Comparison of ENCODE assay signal across 12 mouse cellular contexts in genomic region chr6:137411901-137412378, GRCm38 (mm10).
DNase-seq lines count a peak whose midpoint lies in the region; ATAC-seq lines count a peak whose summit lies in the region.
"Had no signal": no experiment of that assay in that cellular context is flagged by ENCODE, and none has a peak within 500 bp of the region (broad histone marks: within the 10 kb centered on the region; RNA-seq: fewer than 3 reads in every experiment).

No protein-coding gene starts in this region.

- H3K4me3 ChIP-seq in hindbrain, embryonic 15.5 days = no peak overlapping the region
- H3K4me3 ChIP-seq in neural tube, embryonic 15.5 days (replicated peaks) = no peak overlapping the region
- H3K4me3 ChIP-seq: embryonic facial prominence, embryonic 12.5 days; kidney, embryonic 15.5 days; stomach, embryonic 15.5 days had no signal

- no peaks in the 10 kb centered on the region for H3K9me3 ChIP-seq in hindbrain, embryonic 15.5 days
- no peaks in the 10 kb centered on the region for H3K9me3 ChIP-seq in neural tube, embryonic 15.5 days (replicated peaks)
- H3K9me3 ChIP-seq: embryonic facial prominence, embryonic 12.5 days; kidney, embryonic 15.5 days; stomach, embryonic 15.5 days had no signal

- H3K36me3 ChIP-seq in hindbrain, embryonic 15.5 days = peaks cover 5% of the 10 kb centered on the region
- peaks cover 7% of the 10 kb centered on the region; the same call in 1 of the 2 replicates for H3K36me3 ChIP-seq in neural tube, embryonic 15.5 days
- H3K36me3 ChIP-seq: embryonic facial prominence, embryonic 12.5 days; kidney, embryonic 15.5 days; stomach, embryonic 15.5 days had no signal

- H3K27ac ChIP-seq in hindbrain, embryonic 15.5 days (replicated peaks) = peak overlapping the region; percentile 79
- H3K27ac ChIP-seq in neural tube, embryonic 15.5 days (replicated peaks) = peak overlapping the region; percentile 72
- H3K27ac ChIP-seq: embryonic facial prominence, embryonic 12.5 days; kidney, embryonic 15.5 days; stomach, embryonic 15.5 days had no signal

- H3K27me3 ChIP-seq in hindbrain, embryonic 15.5 days = no peaks in the 10 kb centered on the region
- H3K27me3 ChIP-seq in neural tube, embryonic 15.5 days (replicated peaks) = no peaks in the 10 kb centered on the region
- H3K27me3 ChIP-seq: embryonic facial prominence, embryonic 12.5 days; kidney, embryonic 15.5 days; stomach, embryonic 15.5 days had no signal

- WGBS in hindbrain, embryonic 15.5 days = 13% methylated on average over 2 of the region's 2 CpGs
- 8% methylated on average over 2 of the region's 2 CpGs for WGBS in neural tube, embryonic 15.5 days

- 0 out of 2 replicates have a peak overlapping the region, but pooled peaks have one; percentile 11 for H3K4me2 ChIP-seq in hindbrain, embryonic 15.5 days
- H3K4me2 ChIP-seq in neural tube, embryonic 15.5 days = no peak overlapping the region
- H3K4me2 ChIP-seq: embryonic facial prominence, embryonic 12.5 days; kidney, embryonic 15.5 days; stomach, embryonic 15.5 days had no signal

- H3K9ac ChIP-seq in hindbrain, embryonic 15.5 days = no peak overlapping the region
- no peak overlapping the region for H3K9ac ChIP-seq in neural tube, embryonic 15.5 days (replicated peaks)
- H3K9ac ChIP-seq: embryonic facial prominence, embryonic 12.5 days; kidney, embryonic 15.5 days; stomach, embryonic 15.5 days had no signal

- peak; percentile 17 to 23 for DNase-seq in cerebellum, postnatal 14 days
- no peak for DNase-seq in cerebellum, postnatal 4 days (ENCODE audit: low spot score in 2 of 2)
- DNase-seq in left cerebral cortex, postnatal 25 days (ENCODE audit: low spot score in 2 of 2) = peak; percentile 18 to 33
- no peak for DNase-seq in left cerebral cortex, adult 11 months (ENCODE audit: low spot score)
- DNase-seq in lung, postnatal 36 days = no peak
- DNase-seq in urinary bladder, adult 2 months (ENCODE audit: low spot score) = no peak
- DNase-seq: adrenal gland, postnatal 25 days had no signal

- intact Hi-C loops in left cerebral cortex, postnatal 25 days (cut with DNase I) = loop anchor here (5.0 kb wide), 1 partner anchor 310 kb away; no protein-coding TSS in a partner anchor

- ATAC-seq in hindbrain, embryonic 15.5 days (ENCODE audit: low FRiP score, low read depth) = peak; percentile 77
- peak; percentile 51 for ATAC-seq in neural tube, embryonic 15.5 days (ENCODE audit: low FRiP score)

- H3K4me1 ChIP-seq in hindbrain, embryonic 15.5 days (replicated peaks) = 0 out of 2 replicates have a peak, but pooled peaks cover 5% of the 10 kb centered on the region
- peaks cover 7% of the 10 kb centered on the region; the same call in 1 of the 2 replicates for H3K4me1 ChIP-seq in neural tube, embryonic 15.5 days
- H3K4me1 ChIP-seq: embryonic facial prominence, embryonic 12.5 days; kidney, embryonic 15.5 days; stomach, embryonic 15.5 days had no signal

Comparison
In these comparisons a context has a peak if more than half of its experiments do, and no peak if none do; other contexts are left out.
1. DNase-seq: peak in cerebellum, postnatal 14 days (2 of 2) and left cerebral cortex, postnatal 25 days (2 of 2); none in cerebellum, postnatal 4 days (0 of 2), left cerebral cortex, adult 11 months (single experiment), lung, postnatal 36 days (single experiment) and urinary bladder, adult 2 months (single experiment).